11 mouse cellular contexts compared by ENCODE assay signal in genomic region chr5:135835492-135835858, GRCm38 (mm10). TPM values are rescaled to one million over a fixed set of nuclear protein-coding genes. Genes with fewer than 3 reads are reported as not detected.
DNase-seq lines count a peak whose midpoint lies in the region; ATAC-seq and TF ChIP-seq lines count a peak whose summit lies in the region.
"Had no signal": no experiment of that assay in that cellular context is flagged by ENCODE, and none has a peak within 500 bp of the region (broad histone marks: within the 10 kb centered on the region; RNA-seq: fewer than 3 reads in every experiment).

No protein-coding gene starts in this region.

- no peak for TF ChIP-seq POLR2A in kidney, adult 2 months (IDR thresholded peaks at IDR 0.05; ENCODE audit: low read depth, low read length)
- TF ChIP-seq POLR2A in bone marrow macrophage, adult 2 months (IDR thresholded peaks at IDR 0.05; ENCODE audit: borderline replicate concordance, low read depth, low read length): no peak

- no peaks in the 10 kb centered on the region for H3K27me3 ChIP-seq in kidney, adult 2 months (replicated peaks; ENCODE audit: control insufficient read depth, insufficient read depth, low read length)
- peaks cover 43% of the 10 kb centered on the region for H3K27me3 ChIP-seq in hindbrain, embryonic 10.5 days (ENCODE audit: insufficient read depth, poor library complexity, severe bottlenecking)
- peaks cover 21% of the 10 kb centered on the region for H3K27me3 ChIP-seq in midbrain, embryonic 12.5 days

- no peaks in the 10 kb centered on the region for H3K4me1 ChIP-seq in kidney, adult 2 months (ENCODE audit: control insufficient read depth, insufficient read depth, low read length)
- H3K4me1 ChIP-seq in bone marrow macrophage, adult 2 months (ENCODE audit: control insufficient read depth, insufficient read depth, low read length): peaks cover 5% of the 10 kb centered on the region
- peaks cover 27% of the 10 kb centered on the region for H3K4me1 ChIP-seq in hindbrain, embryonic 10.5 days (replicated peaks)
- peaks cover 23% of the 10 kb centered on the region for H3K4me1 ChIP-seq in midbrain, embryonic 12.5 days

- H3K4me3 ChIP-seq in kidney, adult 2 months (ENCODE audit: insufficient read depth, low read depth, low read length): peak overlapping the region; percentile 2; the same call in 1 of the 2 replicates
- peak overlapping the region; percentile 51 for H3K4me3 ChIP-seq in bone marrow macrophage, adult 2 months (ENCODE audit: insufficient read depth, low read length)
- H3K4me3 ChIP-seq in hindbrain, embryonic 10.5 days: peak overlapping the region; percentile 67
- peak overlapping the region; percentile 51 for H3K4me3 ChIP-seq in midbrain, embryonic 12.5 days
- H3K4me3 ChIP-seq: erythroblast, embryonic 14.5 days had no signal

- no peak for TF ChIP-seq CTCF in kidney, adult 2 months (conservative IDR thresholded peaks at IDR 0.05; ENCODE audit: insufficient read depth, insufficient read length, low read depth, low read length)
- TF ChIP-seq CTCF in bone marrow macrophage, adult 2 months (IDR thresholded peaks at IDR 0.05; ENCODE audit: low read depth, low read length): no peak

- no peak for ATAC-seq in midbrain, embryonic 12.5 days (ENCODE audit: low FRiP score, low read depth)
- ATAC-seq in megakaryocyte progenitor cell, adult 5-6 weeks (replicated peaks; ENCODE audit: poor library complexity): no peak

- no peaks in the 10 kb centered on the region for H3K36me3 ChIP-seq in kidney, adult 2 months (ENCODE audit: control insufficient read depth, insufficient read depth, low read length)
- H3K36me3 ChIP-seq in hindbrain, embryonic 10.5 days: no peaks in the 10 kb centered on the region
- H3K36me3 ChIP-seq in midbrain, embryonic 12.5 days: peaks cover 3% of the 10 kb centered on the region; the same call in 1 of the 2 replicates

- no peak overlapping the region for H3K9ac ChIP-seq in midbrain, embryonic 12.5 days (replicated peaks)

- DNase-seq in kidney, adult 2 months: no peak
- DNase-seq in kidney, adult 9 months: no peak
- no peak for DNase-seq in hindbrain, embryonic 10.5 days (ENCODE audit: low spot score)
- no peak for DNase-seq in adrenal gland, postnatal 25 days
- DNase-seq in gastrocnemius, postnatal 36 days: no peak

- H3K27ac ChIP-seq in kidney, adult 2 months (ENCODE audit: insufficient read depth, low read depth, low read length): no peak overlapping the region
- no peak overlapping the region for H3K27ac ChIP-seq in bone marrow macrophage, adult 2 months (ENCODE audit: insufficient read depth, low read depth, low read length)
- H3K27ac ChIP-seq in hindbrain, embryonic 10.5 days: no peak overlapping the region
- peak overlapping the region; percentile 67; the same call in 1 of the 2 replicates for H3K27ac ChIP-seq in midbrain, embryonic 12.5 days (replicated peaks)

- no peaks in the 10 kb centered on the region for H3K9me3 ChIP-seq in hindbrain, embryonic 10.5 days
- no peaks in the 10 kb centered on the region for H3K9me3 ChIP-seq in midbrain, embryonic 12.5 days

- 2% methylated on average over 12 of the region's 12 CpGs for WGBS in kidney, adult 2 months
- WGBS in hindbrain, embryonic 10.5 days: 2% methylated on average over 12 of the region's 12 CpGs
- 2% methylated on average over 12 of the region's 12 CpGs for WGBS in midbrain, embryonic 12.5 days

- intact Hi-C loops in gastrocnemius, postnatal 36 days (cut with DNase I): no loop called here

- H3K4me2 ChIP-seq in midbrain, embryonic 12.5 days (replicated peaks): peak overlapping the region; percentile 86

RNA-seq across cellular contexts. Expression of gene Srrm3, which starts 28.8 kb away (rescaled TPM):
- 0.03 and 0.16 TPM in 2 replicates for polyA plus RNA-seq in kidney, adult 2 months (2012; rRNA removed)
- not detected in 2 replicates for polyA plus RNA-seq in bone marrow macrophage, adult 2 months (2012; ENCODE audit: insufficient read depth, insufficient read length, missing spikeins)
- 18.8 and 38.5 TPM in 2 replicates for polyA plus RNA-seq in hindbrain, embryonic 10.5 days (2016; fragmentation: Nextera tagmentation; extraction: Ambion mirVana)
- 72.1 and 73.3 TPM in 2 replicates for polyA plus RNA-seq in midbrain, embryonic 12.5 days (2016; fragmentation: Nextera tagmentation; extraction: Ambion mirVana)
- total RNA-seq in adrenal gland, postnatal 25 days (2021): 1.7 and 5.6 TPM in 2 replicates
- total RNA-seq in megakaryocyte progenitor cell, adult 5-6 weeks (2015): not detected in 2 replicates
- total RNA-seq in megakaryocyte progenitor cell, adult 5-6 weeks (2017): not detected in 2 replicates
- total RNA-seq in gastrocnemius, postnatal 36 days (2021): not detected
- total RNA-seq: MEL; neutrophil, adult 5-6 weeks had no signal
- polyA plus RNA-seq: erythroblast, embryonic 14.5 days had no signal

RNA-seq across cellular contexts. Expression of gene Hspb1, which starts 52.2 kb away (rescaled TPM):
- 77.2 and 77.8 TPM in 2 replicates for polyA plus RNA-seq in kidney, adult 2 months (2012; rRNA removed)
- 0.80 and 1.8 TPM in 2 replicates for polyA plus RNA-seq in bone marrow macrophage, adult 2 months (2012; ENCODE audit: insufficient read depth, insufficient read length, missing spikeins)
- 10.6 and 24.0 TPM in 2 replicates for polyA plus RNA-seq in hindbrain, embryonic 10.5 days (2016; fragmentation: Nextera tagmentation; extraction: Ambion mirVana)
- 15.7 and 20.3 TPM in 2 replicates for polyA plus RNA-seq in midbrain, embryonic 12.5 days (2016; fragmentation: Nextera tagmentation; extraction: Ambion mirVana)
- total RNA-seq in adrenal gland, postnatal 25 days (2021): 80.7 and 133 TPM in 2 replicates
- not detected in 2 replicates for total RNA-seq in megakaryocyte progenitor cell, adult 5-6 weeks (2015)
- not detected in 2 replicates for total RNA-seq in megakaryocyte progenitor cell, adult 5-6 weeks (2017)
- 100 to 1,000 TPM; 269 to 277 TPM for total RNA-seq in gastrocnemius, postnatal 36 days (2021)
- total RNA-seq: MEL; neutrophil, adult 5-6 weeks had no signal

RNA-seq across cellular contexts. Expression of gene Mdh2, which starts 57.2 kb away (rescaled TPM):
- polyA plus RNA-seq in kidney, adult 2 months (2012; rRNA removed): 1,141 and 1,152 TPM in 2 replicates
- 92.1 and 126 TPM in 2 replicates for polyA plus RNA-seq in bone marrow macrophage, adult 2 months (2012; ENCODE audit: insufficient read depth, insufficient read length, missing spikeins)
- polyA plus RNA-seq in hindbrain, embryonic 10.5 days (2016; fragmentation: Nextera tagmentation; extraction: Ambion mirVana): 609 and 683 TPM in 2 replicates
- polyA plus RNA-seq in midbrain, embryonic 12.5 days (2016; fragmentation: Nextera tagmentation; extraction: Ambion mirVana): 526 and 540 TPM in 2 replicates
- total RNA-seq in adrenal gland, postnatal 25 days (2021): 408 and 463 TPM in 2 replicates
- total RNA-seq in megakaryocyte progenitor cell, adult 5-6 weeks (2015): 415 and 419 TPM in 2 replicates
- total RNA-seq in megakaryocyte progenitor cell, adult 5-6 weeks (2017): 185 and 192 TPM in 2 replicates
- total RNA-seq in gastrocnemius, postnatal 36 days (2021): 1,000 to 10,000 TPM; 1,079 to 1,088 TPM

RNA-seq across cellular contexts. Expression of gene Styxl1, which starts 57.3 kb away (rescaled TPM):
- 0.38 and 0.67 TPM in 2 replicates for polyA plus RNA-seq in kidney, adult 2 months (2012; rRNA removed)
- polyA plus RNA-seq in bone marrow macrophage, adult 2 months (2012; ENCODE audit: insufficient read depth, insufficient read length, missing spikeins): 0.72 and 0.83 TPM in 2 replicates
- 0.24 and 0.43 TPM in 2 replicates for polyA plus RNA-seq in hindbrain, embryonic 10.5 days (2016; fragmentation: Nextera tagmentation; extraction: Ambion mirVana)
- polyA plus RNA-seq in midbrain, embryonic 12.5 days (2016; fragmentation: Nextera tagmentation; extraction: Ambion mirVana): 0.18 and 0.64 TPM in 2 replicates
- total RNA-seq in adrenal gland, postnatal 25 days (2021): 0.36 TPM in 1 of 2 replicates, not detected in the other
- total RNA-seq in megakaryocyte progenitor cell, adult 5-6 weeks (2015): not detected in 2 replicates
- not detected in 2 replicates for total RNA-seq in megakaryocyte progenitor cell, adult 5-6 weeks (2017)
- not detected for total RNA-seq in gastrocnemius, postnatal 36 days (2021)
- total RNA-seq: MEL had no signal
- polyA plus RNA-seq: erythroblast, embryonic 14.5 days had no signal

Comparison
In these comparisons a context has a peak if more than half of its experiments do, and no peak if none do; other contexts are left out.
1. H3K4me3 ChIP-seq: peak in every context shown above with its lines; median percentile 67 in hindbrain, embryonic 10.5 days; 51 in bone marrow macrophage, adult 2 months; 51 in midbrain, embryonic 12.5 days; 2 in kidney, adult 2 months.
2. RNA of gene Srrm3, which starts 28.8 kb away (polyA plus RNA-seq): 72.1 to 73.3 TPM in midbrain, embryonic 12.5 days and 18.8 to 38.5 TPM in hindbrain, embryonic 10.5 days; 0.03 to 0.16 TPM in kidney, adult 2 months and not detected in bone marrow macrophage, adult 2 months; every median in the first group is over 10 times any median in the second.